Mouse (Mus musculus): Measurements from ENCODE around the gene Msn.

GRCm38 (mm10) chrX:96130663-96131062 is 34.8 kb downstream of the Msn start:
- TF ChIP-seq POLR2A (IDR thresholded peaks at IDR 0.05; ENCODE audit: insufficient read length, low read depth) (no peak), TCF12 (IDR thresholded peaks at IDR 0.05; ENCODE audit: insufficient read depth, poor library complexity, severe bottlenecking) (no peak), MYOD1 (IDR thresholded peaks at IDR 0.05; ENCODE audit: control insufficient read depth in 1 of 3, insufficient read length in 2 of 3, low read depth in 2 of 3) (no peak)
